ENCODE assay signal across 8 mouse cellular contexts in the genomic region with DNA sequence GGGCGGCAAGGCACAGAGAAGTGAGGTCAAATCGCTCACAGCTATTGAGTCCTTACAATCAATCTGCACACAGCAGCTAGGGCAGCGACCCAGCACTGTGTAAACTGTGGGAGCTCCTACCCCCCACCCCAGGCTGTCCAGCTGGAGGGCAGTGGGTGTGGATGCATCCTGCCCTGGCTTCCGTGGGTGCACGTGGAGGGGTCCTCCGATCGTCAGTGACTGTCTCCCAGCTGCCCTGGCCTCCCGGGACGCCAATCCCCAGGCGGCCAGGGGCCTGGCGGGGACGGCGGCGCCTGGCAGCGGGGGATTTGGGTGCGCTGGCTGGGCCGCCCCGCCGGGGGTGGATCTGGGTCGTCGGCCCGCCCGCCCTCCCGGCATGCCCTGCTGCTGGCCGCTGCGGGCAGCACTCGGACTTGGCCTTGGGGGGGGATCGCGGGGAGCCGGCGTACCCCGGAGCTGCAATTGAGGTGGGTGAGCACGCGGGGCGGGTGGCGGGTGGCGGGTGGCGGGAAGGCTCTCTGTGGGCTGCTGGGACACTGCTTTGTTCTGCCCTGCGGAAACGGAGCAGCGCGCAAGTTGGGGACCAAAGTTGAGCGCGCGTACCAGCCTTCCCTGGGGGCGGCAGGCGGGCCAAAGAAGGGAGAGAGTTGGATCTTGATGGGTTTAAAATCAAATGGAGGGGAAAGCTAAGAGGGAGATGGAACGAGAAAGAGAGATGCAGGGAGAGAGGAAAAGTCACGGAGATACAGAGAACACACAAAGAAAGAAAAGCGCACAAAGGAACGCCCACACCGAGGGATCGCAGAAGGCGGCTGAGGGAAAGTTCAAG. TPM values are rescaled to one million over a fixed set of nuclear protein-coding genes. Genes with fewer than 3 reads are reported as not detected.
A peak's percentile ranks its signal among the peaks of the same experiment; 100 is the strongest.
DNase-seq lines count a peak whose midpoint lies in the region; ATAC-seq and TF ChIP-seq lines count a peak whose summit lies in the region.

TSS of gene Tmem98 (plus strand) at position 183 of the 829 bp plus-strand sequence.

- no peak for TF ChIP-seq CTCF in C2C12 (IDR thresholded peaks at IDR 0.05; ENCODE audit: control insufficient read depth, insufficient read depth, insufficient read length)

- ATAC-seq in heart, embryonic 13.5 days (ENCODE audit: extremely low read depth, insufficient number of reproducible peaks, low FRiP score, low TSS enrichment), result peak; percentile 69
- peak; percentile 88 for ATAC-seq in stomach, embryonic 14.5 days (ENCODE audit: insufficient number of reproducible peaks, insufficient read depth, low FRiP score, low read depth)

- no peaks in the 10 kb centered on the region for H3K27me3 ChIP-seq in C2C12 (ENCODE audit: control insufficient read depth, insufficient read depth, insufficient read length)
- no peaks in the 10 kb centered on the region for H3K27me3 ChIP-seq in heart, embryonic 13.5 days (replicated peaks)
- H3K27me3 ChIP-seq in stomach, embryonic 14.5 days (ENCODE audit: control insufficient read depth, insufficient read depth, low read length), result no peaks in the 10 kb centered on the region

- H3K4me2 ChIP-seq in heart, embryonic 13.5 days, result peak within 1 kb of the TSS; percentile 77
- peak within 1 kb of the TSS; percentile 79 for H3K4me2 ChIP-seq in stomach, embryonic 14.5 days (replicated peaks; ENCODE audit: low read depth, low read length)

- H3K36me3 ChIP-seq in C2C12 (ENCODE audit: control insufficient read depth, insufficient read depth), result peaks cover 8% of the 10 kb centered on the region
- peaks cover 30% of the 10 kb centered on the region for H3K36me3 ChIP-seq in heart, embryonic 13.5 days
- H3K36me3 ChIP-seq in stomach, embryonic 14.5 days (ENCODE audit: control insufficient read depth, insufficient read depth, low read length), result peaks cover 25% of the 10 kb centered on the region

- no peaks in the 10 kb centered on the region for H3K79me3 ChIP-seq in C2C12 (ENCODE audit: low read depth)

- H3K79me2 ChIP-seq in C2C12 (ENCODE audit: control insufficient read depth, insufficient read depth), result peaks cover 7% of the 10 kb centered on the region

- peak within 1 kb of the TSS; percentile 36 for H3K4me3 ChIP-seq in C2C12 (ENCODE audit: insufficient read depth, poor library complexity, severe bottlenecking)
- peak within 1 kb of the TSS; percentile 63 for H3K4me3 ChIP-seq in heart, embryonic 13.5 days
- H3K4me3 ChIP-seq in stomach, embryonic 14.5 days (ENCODE audit: low read depth, low read length), result peak within 1 kb of the TSS; percentile 57

- 1% methylated on average over 38 of the region's 54 CpGs for WGBS in heart, embryonic 13.5 days
- 2% methylated on average over 46 of the region's 54 CpGs for WGBS in stomach, embryonic 14.5 days

- H3K9me3 ChIP-seq in heart, embryonic 13.5 days, result no peaks in the 10 kb centered on the region
- H3K9me3 ChIP-seq in stomach, embryonic 14.5 days (ENCODE audit: control insufficient read depth, low read depth, low read length), result no peaks in the 10 kb centered on the region

- DNase-seq in Muller cell, postnatal 12 days (ENCODE audit: inconsistent ontology term), result peak; percentile 66
- DNase-seq in embryo, embryonic 9.5 days (ENCODE audit: extremely low spot score), result peak; percentile 71
- peak; percentile 71 to 81 for DNase-seq in kidney, postnatal 4 days
- peak; percentile 73 for DNase-seq in lung, postnatal 10 days
- no peak for DNase-seq in B cell, adult 2 months

- H3ac ChIP-seq in C2C12 (ENCODE audit: control insufficient read depth, insufficient read length, low read depth), result peak within 1 kb of the TSS; percentile 85

- peak within 1 kb of the TSS; percentile 93 for H3K9ac ChIP-seq in heart, embryonic 13.5 days
- peak within 1 kb of the TSS; percentile 71 for H3K9ac ChIP-seq in stomach, embryonic 14.5 days (replicated peaks; ENCODE audit: low read depth, low read length)

- peak within 1 kb of the TSS; percentile 86 for H3K27ac ChIP-seq in heart, embryonic 13.5 days (replicated peaks)
- peak within 1 kb of the TSS; percentile 91 for H3K27ac ChIP-seq in stomach, embryonic 14.5 days (ENCODE audit: low read length)

- H3K4me1 ChIP-seq in heart, embryonic 13.5 days, result peaks cover 32% of the 10 kb centered on the region
- peaks cover 4% of the 10 kb centered on the region for H3K4me1 ChIP-seq in stomach, embryonic 14.5 days (ENCODE audit: control insufficient read depth, insufficient read depth, low read length)

TF ChIP-seq in C2C12, 6 proteins besides CTCF, POLR2A, EP300 and RAD21:
- no peak for TF ChIP-seq FOSL1 (IDR thresholded peaks at IDR 0.05; ENCODE audit: insufficient read depth, low read length, poor library complexity, severe bottlenecking)
TF ChIP-seq in C2C12: peak in this region for 0.

RNA-seq across cellular contexts. Expression of gene Tmem98, which starts in this region (rescaled TPM):
- 93.3 TPM for polyA plus RNA-seq in C2C12 (2012; fragmentation: generic; extraction: Trizol)
- 96.4 and 96.9 TPM in 2 replicates for polyA plus RNA-seq in heart, embryonic 13.5 days (2015; fragmentation: Nextera tagmentation; extraction: Ambion mirVana)
- 128 and 132 TPM in 2 replicates for polyA plus RNA-seq in stomach, embryonic 14.5 days (2014; fragmentation: Nextera tagmentation; extraction: Ambion mirVana)

Comparison
In these comparisons a context has a peak if more than half of its experiments do, and no peak if none do; other contexts are left out.
1. DNase-seq: peak in Muller cell, postnatal 12 days (single experiment), embryo, embryonic 9.5 days (single experiment), kidney, postnatal 4 days (2 of 2) and lung, postnatal 10 days (single experiment); none in B cell, adult 2 months (0 of 2).
2. Peak in every context shown above with its lines, with median percentiles within 50 percentile points of each other: H3K4me3 ChIP-seq.